Mouse (Mus musculus): ENCODE results near the gene Necap2.

- TF ChIP-seq GATA1 (IDR thresholded peaks at IDR 0.05; ENCODE audit: low read length) (no peak), TAL1 (IDR thresholded peaks at IDR 0.05; ENCODE audit: low read length) (no peak)
Measured at GRCm38 (mm10) chr4:141067516-141068046, 10.6 kb downstream of the Necap2 start.

Data from erythroblast, embryonic 14.5 days (primary cell).